ENCODE assay signal across 25 mouse cellular contexts in the genomic region with DNA sequence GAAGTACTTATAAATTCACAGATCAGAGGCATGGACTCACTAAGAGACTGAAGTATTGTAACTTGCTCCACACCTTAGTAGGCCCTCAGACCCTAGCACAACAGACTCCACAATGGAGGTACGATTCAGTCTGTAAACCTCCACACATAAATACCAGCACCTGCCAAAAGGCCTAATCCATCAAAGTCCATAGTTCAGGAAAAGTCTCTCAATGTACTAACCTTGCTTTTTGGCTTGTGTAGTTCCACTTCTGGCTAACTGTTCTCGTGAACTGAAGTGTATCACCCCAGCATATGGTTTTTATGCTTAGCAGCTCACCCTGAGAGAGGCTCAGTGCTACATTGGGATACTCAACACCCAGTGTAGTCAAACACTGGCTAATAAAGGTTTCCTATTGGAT. TPM values are rescaled to one million over a fixed set of nuclear protein-coding genes. Genes with fewer than 3 reads are reported as not detected.
DNase-seq lines count a peak whose midpoint lies in the region; ATAC-seq and TF ChIP-seq lines count a peak whose summit lies in the region.
"Had no signal": no experiment of that assay in that cellular context is flagged by ENCODE, and none has a peak within 500 bp of the region (broad histone marks: within the 10 kb centered on the region; RNA-seq: fewer than 3 reads in every experiment).

No protein-coding gene starts in this region.

- H3K27ac ChIP-seq in gastrocnemius, adult 2 months, result peak overlapping the region; percentile 77
- peak overlapping the region; percentile 58 for H3K27ac ChIP-seq in heart, postnatal 0 days (ENCODE audit: low read depth)
- no peak overlapping the region for H3K27ac ChIP-seq in liver, adult 2 months (replicated peaks; ENCODE audit: insufficient read depth, low read depth, low read length)
- H3K27ac ChIP-seq in liver, embryonic 12.5 days, result no peak overlapping the region
- H3K27ac ChIP-seq: embryonic facial prominence, embryonic 12.5 days; embryonic facial prominence, embryonic 15.5 days; heart, embryonic 13.5 days; hindbrain, embryonic 14.5 days; hindbrain, postnatal 0 days had no signal

- no peak for TF ChIP-seq CTCF in gastrocnemius, adult 2 months (IDR thresholded peaks at IDR 0.05)
- no peak for TF ChIP-seq CTCF in heart, postnatal 0 days (IDR thresholded peaks at IDR 0.05; ENCODE audit: low read depth)
- no peak for TF ChIP-seq CTCF in liver, adult 2 months (IDR thresholded peaks at IDR 0.05; ENCODE audit: low read depth, low read length)

- no peak overlapping the region for H3K4me3 ChIP-seq in gastrocnemius, adult 2 months
- H3K4me3 ChIP-seq in heart, postnatal 0 days (ENCODE audit: low read depth, low read length), result no peak overlapping the region
- no peak overlapping the region for H3K4me3 ChIP-seq in liver, adult 2 months (ENCODE audit: insufficient read depth, low read depth, low read length)
- no peak overlapping the region for H3K4me3 ChIP-seq in liver, embryonic 12.5 days
- H3K4me3 ChIP-seq: embryonic facial prominence, embryonic 12.5 days; embryonic facial prominence, embryonic 15.5 days; heart, embryonic 13.5 days had no signal

- no peaks in the 10 kb centered on the region for H3K36me3 ChIP-seq in heart, postnatal 0 days (replicated peaks; ENCODE audit: control insufficient read depth, insufficient read depth, low read length)
- no peaks in the 10 kb centered on the region for H3K36me3 ChIP-seq in liver, adult 2 months (ENCODE audit: control insufficient read depth, insufficient read depth, low read length)
- H3K36me3 ChIP-seq in liver, embryonic 12.5 days, result no peaks in the 10 kb centered on the region
- H3K36me3 ChIP-seq: embryonic facial prominence, embryonic 12.5 days; embryonic facial prominence, embryonic 15.5 days; G1E; heart, embryonic 13.5 days had no signal

- H3K27me3 ChIP-seq in heart, postnatal 0 days (ENCODE audit: control insufficient read depth, insufficient read depth, low read length), result no peaks in the 10 kb centered on the region
- H3K27me3 ChIP-seq in liver, adult 2 months (ENCODE audit: control insufficient read depth, insufficient read depth, low read length), result no peaks in the 10 kb centered on the region
- H3K27me3 ChIP-seq in liver, embryonic 12.5 days (replicated peaks), result no peaks in the 10 kb centered on the region
- H3K27me3 ChIP-seq: CH12.LX; embryonic facial prominence, embryonic 12.5 days; embryonic facial prominence, embryonic 15.5 days; heart, embryonic 13.5 days; Patski had no signal

- no peak for TF ChIP-seq EP300 in heart, postnatal 0 days (IDR thresholded peaks at IDR 0.05; ENCODE audit: low read depth)

- intact Hi-C loops in gastrocnemius, adult 2 months (cut with DNase I), result no loop called here
- intact Hi-C loops in heart, postnatal 25 days (cut with DNase I), result no loop called here

- no peak for ATAC-seq in heart, postnatal 0 days (ENCODE audit: insufficient read depth, low read depth)
- ATAC-seq in liver, embryonic 12.5 days, result no peak
- ATAC-seq: forebrain, embryonic 14.5 days; forebrain, postnatal 0 days; hindbrain, postnatal 0 days; inflammation-experienced regulatory T-cells, adult 6 months; intestine, embryonic 16.5 days; Patski had no signal

- no peak overlapping the region for H3K9ac ChIP-seq in heart, postnatal 0 days (replicated peaks; ENCODE audit: low read depth, low read length)
- H3K9ac ChIP-seq in liver, adult 2 months (ENCODE audit: low read depth, low read length), result no peak overlapping the region
- no peak overlapping the region for H3K9ac ChIP-seq in liver, embryonic 12.5 days
- H3K9ac ChIP-seq: embryonic facial prominence, embryonic 12.5 days; embryonic facial prominence, embryonic 15.5 days; forebrain, postnatal 0 days; heart, embryonic 13.5 days; hindbrain, embryonic 14.5 days had no signal

- no peak for TF ChIP-seq POLR2A in liver, adult 2 months (IDR thresholded peaks at IDR 0.05; ENCODE audit: extremely low read depth, insufficient read depth, low read length)

- 83% methylated on average over 2 of the region's 2 CpGs for WGBS in heart, postnatal 0 days
- WGBS in liver, adult 2 months, result 17% methylated on average over 2 of the region's 2 CpGs
- WGBS in liver, embryonic 12.5 days (ENCODE audit: insufficient replicate concordance), result 58% methylated on average over 2 of the region's 2 CpGs

- no peak for DNase-seq in gastrocnemius, adult 2 months
- DNase-seq in gastrocnemius, postnatal 25 days, result no peak
- DNase-seq in heart, postnatal 0 days (ENCODE audit: low spot score), result no peak
- no peak for DNase-seq in heart, postnatal 25 days (ENCODE audit: low spot score)
- DNase-seq in liver, adult 2 months (ENCODE audit: extremely low read depth, low read depth, low spot score), result peak; percentile 81
- DNase-seq: adrenal gland, postnatal 10 days; adrenal gland, postnatal 36 days; cerebellum, adult 11 months; cerebellum, adult 2 months; cerebellum, adult 9-11 months; cerebellum, postnatal 25 days; forebrain, postnatal 0 days; gastrocnemius, postnatal 36 days had no signal

- H3K9me3 ChIP-seq in heart, postnatal 0 days (replicated peaks; ENCODE audit: control insufficient read depth, low read length), result no peaks in the 10 kb centered on the region
- H3K9me3 ChIP-seq in liver, embryonic 12.5 days (replicated peaks), result no peaks in the 10 kb centered on the region
- H3K9me3 ChIP-seq: embryonic facial prominence, embryonic 12.5 days; embryonic facial prominence, embryonic 15.5 days; G1E; heart, embryonic 13.5 days had no signal

- H3K4me2 ChIP-seq in heart, postnatal 0 days (ENCODE audit: low read depth, low read length), result no peak overlapping the region
- no peak overlapping the region for H3K4me2 ChIP-seq in liver, embryonic 12.5 days
- H3K4me2 ChIP-seq: embryonic facial prominence, embryonic 12.5 days; embryonic facial prominence, embryonic 15.5 days; heart, embryonic 13.5 days; hindbrain, embryonic 14.5 days had no signal

- H3K79me2 ChIP-seq in liver, adult 2 months (ENCODE audit: control insufficient read depth, insufficient read depth, low read length), result no peaks in the 10 kb centered on the region

- peaks cover 12% of the 10 kb centered on the region for H3K4me1 ChIP-seq in heart, postnatal 0 days (ENCODE audit: control insufficient read depth, insufficient read depth)
- peaks cover 7% of the 10 kb centered on the region; the same call in 1 of the 2 replicates for H3K4me1 ChIP-seq in liver, adult 2 months (ENCODE audit: control insufficient read depth, insufficient read depth, low read length)
- no peaks in the 10 kb centered on the region for H3K4me1 ChIP-seq in liver, embryonic 12.5 days
- H3K4me1 ChIP-seq: embryonic facial prominence, embryonic 12.5 days; embryonic facial prominence, embryonic 15.5 days had no signal

RNA-seq across cellular contexts. Expression of gene Nbeal1, which starts 10.1 kb away (rescaled TPM):
- 10 to 100 TPM; 26.7 to 31.7 TPM for total RNA-seq in gastrocnemius, adult 2 months (2021)
- 10 to 100 TPM; 21.6 to 24.5 TPM for total RNA-seq in gastrocnemius, postnatal 25 days (2021)
- 19.8 and 28.1 TPM in 2 replicates for total RNA-seq in heart, postnatal 0 days (2014; rRNA removed; ENCODE audit: low replicate concordance)
- 6.1 and 6.5 TPM in 2 replicates for polyA plus RNA-seq in heart, postnatal 0 days (2015; fragmentation: Nextera tagmentation; extraction: Ambion mirVana)
- total RNA-seq in heart, postnatal 25 days (2021), result 10 to 100 TPM; 46.8 to 53.2 TPM
- total RNA-seq in liver, adult 2 months (2014; rRNA removed), result 33.0 and 38.1 TPM in 2 replicates
- polyA plus RNA-seq in liver, adult 2 months (2012; rRNA removed), result 1.2 and 1.4 TPM in 2 replicates
- 2.5 and 2.7 TPM in 2 replicates for polyA plus RNA-seq in liver, embryonic 12.5 days (2016; fragmentation: Nextera tagmentation; extraction: Ambion mirVana)

Comparison
In these comparisons a context has a peak if more than half of its experiments do, and no peak if none do; other contexts are left out.
1. H3K27ac ChIP-seq: peak in gastrocnemius, adult 2 months (single experiment) and heart, postnatal 0 days (single experiment); none in liver, adult 2 months (single experiment) and liver, embryonic 12.5 days (single experiment).